Mouse (Mus musculus) CH12.LX (cell line): Measurements from ENCODE around the gene Snx4. TPM values are rescaled to one million over a fixed set of nuclear protein-coding genes. Genes with fewer than 3 reads are reported as not detected.

ENCODE experiments used
- DNase-seq: peaks from one replicate; pipeline ENCODE4 v3.0.0-alpha.2; 2013; ENCODE audit errors: extremely low read depth
- H3K27ac ChIP-seq: 2 replicates; pipeline ENCODE4 v1.5.1; 2012; ENCODE audit warnings: low read depth, mild to moderate bottlenecking, control low read depth, moderate library complexity; ENCODE audit not compliant: insufficient read depth
- H3K27me3 ChIP-seq: replicated peaks from 2 replicates; pipeline ENCODE3; 2012; ENCODE audit warnings: inconsistent platforms
- H3K36me3 ChIP-seq, 2 experiments: replicated peaks in 1 of 2; 2 replicates each; pipeline versions ENCODE3 to v1.6.1; 2012; ENCODE audit warnings: inconsistent platforms in 1 of 2, low read length in 1 of 2, mild to moderate bottlenecking in 1 of 2, mixed read lengths in 1 of 2, moderate library complexity in 1 of 2; ENCODE audit not compliant: control insufficient read depth in 1 of 2, insufficient read depth in 1 of 2
- H3K4me1 ChIP-seq, 2 experiments: 2 replicates each; pipeline ENCODE4 v1.6.1; 2012; ENCODE audit warnings: inconsistent platforms in 1 of 2, moderate library complexity in 1 of 2; ENCODE audit not compliant: insufficient read depth in 2 of 2, control insufficient read depth in 1 of 2
- H3K4me2 ChIP-seq: 2 replicates; pipeline ENCODE4 v1.6.1; 2012; ENCODE audit warnings: low read depth, mild to moderate bottlenecking, control low read depth; ENCODE audit not compliant: poor library complexity, insufficient read depth, severe bottlenecking
- H3K4me3 ChIP-seq, 3 experiments: fragments of 150-350 bp in 1 of 3; sonication (generic) in 1 of 3; replicated peaks in 1 of 3; 2 replicates each; pipeline versions ENCODE3 to v1.5.1; 2011 to 2012; ENCODE audit warnings: low read depth in 2 of 3, low read length in 2 of 3, mild to moderate bottlenecking in 2 of 3, moderate library complexity in 2 of 3, control low read depth in 1 of 3, improper control_type of control experiment in 1 of 3, inconsistent platforms in 1 of 3, mixed read lengths in 1 of 3; ENCODE audit not compliant: poor library complexity in 1 of 3
- H3K79me2 ChIP-seq: replicated peaks from 2 replicates; pipeline ENCODE4 v1.6.1; 2012; ENCODE audit warnings: mild to moderate bottlenecking, moderate library complexity; ENCODE audit not compliant: control insufficient read depth, poor library complexity, insufficient read depth, severe bottlenecking; ENCODE audit errors: extremely low read depth
- H3K9ac ChIP-seq: 2 replicates; pipeline ENCODE4 v1.6.1; 2012; ENCODE audit warnings: low read depth, mild to moderate bottlenecking, control low read depth, moderate library complexity; ENCODE audit not compliant: insufficient read depth
- H3K9me3 ChIP-seq: replicated peaks from 2 replicates; pipeline ENCODE3; 2012; ENCODE audit warnings: low read length, inconsistent platforms, mixed read lengths
- BHLHE40 ChIP-seq: IDR thresholded peaks from 2 replicates; pipeline ENCODE4 v1.6.1; 2011; ENCODE audit warnings: mild to moderate bottlenecking, low read depth, low read length, improper control_type of control experiment
- CTCF ChIP-seq, 2 experiments: IDR thresholded peaks in 1 of 2; conservative IDR thresholded peaks in 1 of 2; 2 replicates each; pipeline ENCODE4 v1.5.1; 2011 to 2012; ENCODE audit warnings: low read depth in 2 of 2, low read length in 2 of 2, improper control_type of control experiment in 1 of 2, inconsistent platforms in 1 of 2, mild to moderate bottlenecking in 1 of 2, moderate library complexity in 1 of 2
- E2F4 ChIP-seq: IDR thresholded peaks from 2 replicates; pipeline ENCODE4 v1.6.1; 2011; ENCODE audit warnings: low read depth, low read length, improper control_type of control experiment; ENCODE audit not compliant: insufficient replicate concordance
- ELF1 ChIP-seq: IDR thresholded peaks from 2 replicates; pipeline ENCODE4 v1.6.1; 2014; ENCODE audit warnings: low read depth, mild to moderate bottlenecking, inconsistent platforms, low read length, improper control_type of control experiment
- EP300 ChIP-seq: IDR thresholded peaks from 2 replicates; pipeline ENCODE4 v1.6.1; 2011; ENCODE audit warnings: low read length, improper control_type of control experiment
- HCFC1 ChIP-seq: IDR thresholded peaks from 2 replicates; pipeline ENCODE4 v1.6.1; 2012; ENCODE audit warnings: low read depth, mild to moderate bottlenecking, inconsistent platforms, low read length, improper control_type of control experiment
- IRF4 ChIP-seq: IDR thresholded peaks from 2 replicates; pipeline ENCODE4 v1.6.1; 2014; ENCODE audit warnings: low read depth, mild to moderate bottlenecking, inconsistent platforms, low read length, improper control_type of control experiment
- JUN ChIP-seq: IDR thresholded peaks from 2 replicates; pipeline ENCODE4 v1.6.1; 2011; ENCODE audit warnings: low read depth, mild to moderate bottlenecking, low read length, improper control_type of control experiment, moderate library complexity; ENCODE audit not compliant: insufficient read depth
- JUND ChIP-seq: conservative IDR thresholded peaks from 2 replicates; pipeline ENCODE4 v1.6.1; 2011; ENCODE audit warnings: low read depth, low read length, improper control_type of control experiment
- MAFK ChIP-seq: IDR thresholded peaks from 2 replicates; pipeline ENCODE4 v1.6.1; 2011; ENCODE audit warnings: low read length, improper control_type of control experiment; ENCODE audit not compliant: insufficient replicate concordance
- MAX ChIP-seq: IDR thresholded peaks from 2 replicates; pipeline ENCODE4 v1.6.1; 2011; ENCODE audit warnings: low read length, improper control_type of control experiment
- MAZ ChIP-seq: IDR thresholded peaks from 2 replicates; pipeline ENCODE4 v1.6.1; 2012; ENCODE audit warnings: low read depth, mild to moderate bottlenecking, inconsistent platforms, low read length, improper control_type of control experiment, moderate library complexity
- MEF2A ChIP-seq: IDR thresholded peaks from 2 replicates; pipeline ENCODE4 v1.6.1; 2014; ENCODE audit warnings: low read depth, mild to moderate bottlenecking, inconsistent platforms, low read length, improper control_type of control experiment, borderline replicate concordance
- MXI1 ChIP-seq: IDR thresholded peaks from 2 replicates; pipeline ENCODE4 v1.6.1; 2011; ENCODE audit warnings: mild to moderate bottlenecking, low read depth, low read length, improper control_type of control experiment
- MYC ChIP-seq: IDR thresholded peaks from 2 replicates; pipeline ENCODE4 v1.6.1; 2011; ENCODE audit warnings: low read depth, mild to moderate bottlenecking, improper control_type of control experiment, low read length
- NELFE ChIP-seq: IDR thresholded peaks from 2 replicates; pipeline ENCODE4 v1.6.1; 2011; ENCODE audit warnings: low read depth, low read length, improper control_type of control experiment
- NRF1 ChIP-seq: IDR thresholded peaks from 2 replicates; pipeline ENCODE4 v1.6.1; 2014; ENCODE audit warnings: low read depth, mild to moderate bottlenecking, inconsistent platforms, low read length, improper control_type of control experiment, moderate library complexity
- PAX5 ChIP-seq: IDR thresholded peaks from 2 replicates; pipeline ENCODE4 v1.6.1; 2012; ENCODE audit warnings: low read length, inconsistent platforms, mixed read lengths
- POLR2AphosphoS2 ChIP-seq: IDR thresholded peaks from 2 replicates; pipeline ENCODE4 v1.6.1; 2011; ENCODE audit warnings: low read depth, low read length, improper control_type of control experiment
- RAD21 ChIP-seq: IDR thresholded peaks from 2 replicates; pipeline ENCODE4 v1.6.1; 2011; ENCODE audit warnings: low read depth, mild to moderate bottlenecking, low read length, improper control_type of control experiment, moderate library complexity
- RCOR1 ChIP-seq: conservative IDR thresholded peaks from 2 replicates; pipeline ENCODE4 v1.6.1; 2012; ENCODE audit warnings: low read depth, mild to moderate bottlenecking, inconsistent platforms, low read length, improper control_type of control experiment
- SIN3A ChIP-seq: IDR thresholded peaks from 2 replicates; pipeline ENCODE4 v1.6.1; 2012; ENCODE audit warnings: low read length, improper control_type of control experiment, inconsistent platforms
- SMC3 ChIP-seq: IDR thresholded peaks from 2 replicates; pipeline ENCODE4 v1.6.1; 2011; ENCODE audit warnings: low read depth, low read length, improper control_type of control experiment
- TBP ChIP-seq: conservative IDR thresholded peaks from 2 replicates; pipeline ENCODE4 v1.6.1; 2011; ENCODE audit warnings: low read depth, low read length, improper control_type of control experiment
- TCF12 ChIP-seq: IDR thresholded peaks from 2 replicates; pipeline ENCODE4 v1.6.1; 2014; ENCODE audit warnings: low read depth, mild to moderate bottlenecking, inconsistent platforms, low read length, improper control_type of control experiment
- UBTF ChIP-seq: IDR thresholded peaks from 2 replicates; pipeline ENCODE4 v1.6.1; 2012; ENCODE audit warnings: low read depth, mild to moderate bottlenecking, inconsistent platforms, low read length, improper control_type of control experiment, moderate library complexity
- USF2 ChIP-seq: conservative IDR thresholded peaks from 2 replicates; pipeline ENCODE4 v1.6.1; 2011; ENCODE audit warnings: low read depth, low read length, improper control_type of control experiment
- ZC3H11A ChIP-seq: IDR thresholded peaks from 2 replicates; pipeline ENCODE4 v1.6.1; 2012; ENCODE audit warnings: low read depth, mild to moderate bottlenecking, inconsistent platforms, low read length, improper control_type of control experiment
- ZKSCAN1 ChIP-seq: IDR thresholded peaks from 2 replicates; pipeline ENCODE4 v1.6.1; 2012; ENCODE audit warnings: low read depth, inconsistent platforms, low read length, improper control_type of control experiment, borderline replicate concordance
- ZMIZ1 ChIP-seq: IDR thresholded peaks from 2 replicates; pipeline ENCODE4 v1.6.1; 2012; ENCODE audit warnings: low read depth, mild to moderate bottlenecking, inconsistent platforms, low read length, improper control_type of control experiment
- ZNF384 ChIP-seq: IDR thresholded peaks from 2 replicates; pipeline ENCODE4 v1.6.1; 2012; ENCODE audit warnings: low read depth, low read length, improper control_type of control experiment, inconsistent platforms
- dilution Hi-C: fragments of 300-500 bp; cut with MboI; formaldehyde crosslinking; loops from 2 replicates; pipeline ENCODE4 v1.14.3; 2020; ENCODE audit warnings: low sequenced_read_pairs; ENCODE audit not compliant: extremely low pct_unique_long_range_greater_than_20kb, extremely low pct_ligation_motif_present
- in situ Hi-C: fragments of 300-500 bp; cut with MboI; formaldehyde crosslinking; loops from 3 replicates; pipeline ENCODE4 v1.14.3; 2019; ENCODE audit warnings: low sequenced_read_pairs, low pct_ligation_motif_present, low pct_unique_long_range_greater_than_20kb, mixed read lengths
- polyA plus RNA-seq: library from polyadenylated mRNA; unstranded; fragments of >175 nt; gene quantifications from 2 replicates; pipeline ENCODE4 v1.2.1, GENCODE M21; 2012; ENCODE audit warnings: low read depth; ENCODE audit not compliant: insufficient read length
- total RNA-seq, 2 experiments: library from RNA; depleted of rRNA; stranded (reverse); fragments of 300-350 nt in 1 of 2; fragments of >200 nt in 1 of 2; gene quantifications; 2 replicates each; pipeline ENCODE4 v1.2.3; 2012 to 2014

Snx4 gene
- total and polyA plus RNA-seq, 3 experiments: 77.9 to 168 (median 105) TPM

DNA sequence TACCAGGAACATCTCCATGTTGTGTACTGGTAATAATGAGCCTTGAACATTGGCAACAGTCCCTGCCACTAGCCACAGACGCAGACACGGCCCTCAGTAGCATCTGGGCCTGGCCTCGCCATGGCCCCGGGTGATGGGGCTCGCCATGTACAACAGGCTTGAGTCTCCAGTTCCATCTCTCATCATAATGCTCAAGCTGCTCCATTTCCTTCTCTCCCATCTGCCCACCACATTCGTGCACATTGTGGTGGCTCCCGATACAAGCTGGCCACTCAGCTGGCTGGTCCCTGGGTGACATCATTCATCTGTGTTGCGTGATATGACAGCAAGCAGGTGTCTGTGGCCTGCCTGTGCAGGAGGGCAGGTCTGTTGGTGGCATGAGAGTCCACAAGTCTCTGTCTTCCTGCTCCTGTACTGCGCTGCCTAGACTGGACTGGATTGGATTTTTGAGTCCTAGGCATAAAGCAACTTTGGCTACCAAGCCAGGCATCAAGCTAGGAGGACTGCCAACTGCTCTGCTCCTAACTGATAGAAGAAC is 6.2 kb upstream of the Snx4 start:
- Histone ChIP-seq H3K36me3 (peaks cover 41 to 70% of the 10 kb centered on the region in 2 experiments), H3K4me3 (no peak overlapping the region), H3K27ac (no peak overlapping the region; the same call in 1 of the 2 replicates), H3K9me3 (peaks cover 3% of the 10 kb centered on the region), H3K9ac (no peak overlapping the region), H3K79me2 (peaks cover 12% of the 10 kb centered on the region), H3K4me2 (no peak overlapping the region), H3K4me1 (peaks cover 24 to 57% of the 10 kb centered on the region in 2 experiments), H3K27me3 (no peaks in the 10 kb centered on the region)
- dilution Hi-C loops (no loop called here), in situ Hi-C loops (no loop called here)
- no peak for DNase-seq
- no peak for TF ChIP-seq JUN
- no peak for TF ChIP-seq SIN3A
- no peak for TF ChIP-seq EP300
- TF ChIP-seq TCF12: 0 out of 2 replicates have a peak, but pooled peaks have one; percentile 44
- no peak for TF ChIP-seq ZNF384

GRCm38 (mm10) chr16:33246526-33246925 is 4.7 kb upstream of the Snx4 start:
- Histone ChIP-seq H3K27ac (peak overlapping the region; percentile 95), H3K9ac (peak overlapping the region; percentile 65), H3K4me2 (no peak overlapping the region), H3K36me3 (peaks cover 30 to 56% of the 10 kb centered on the region in 2 experiments), H3K4me3 (no peak overlapping the region), H3K27me3 (no peaks in the 10 kb centered on the region), H3K4me1 (peaks cover 24 to 57% of the 10 kb centered on the region in 2 experiments), H3K79me2 (peaks cover 21% of the 10 kb centered on the region), H3K9me3 (peaks cover 3% of the 10 kb centered on the region)
- dilution Hi-C loops (no loop called here), in situ Hi-C loops (no loop called here)
- peak; percentile 53 for DNase-seq
- no peak; the same call in 1 of the 2 replicates for TF ChIP-seq MEF2A
- TF ChIP-seq RAD21: no peak
- TF ChIP-seq RCOR1: no peak; the same call in 1 of the 2 replicates
- TF ChIP-seq SMC3: no peak
- TF ChIP-seq ELF1: peak; percentile 39; the same call in 1 of the 2 replicates
- no peak for TF ChIP-seq NRF1
- no peak for TF ChIP-seq USF2
- 0 out of 2 replicates have a peak, but pooled peaks have one; percentile 16 for TF ChIP-seq UBTF
- no peak; the same call in 1 of the 2 replicates for TF ChIP-seq TCF12
- no peak for TF ChIP-seq PAX5
- 0 out of 2 replicates have a peak, but pooled peaks have one; percentile 35 for TF ChIP-seq MAFK
- TF ChIP-seq MXI1: no peak
- TF ChIP-seq HCFC1: no peak
- TF ChIP-seq POLR2AphosphoS2: no peak
- peak; percentile 84 for TF ChIP-seq MAZ
- peak; percentile 77 for TF ChIP-seq SIN3A
- 0 out of 2 replicates have a peak, but pooled peaks have one; percentile 12 for TF ChIP-seq EP300
- TF ChIP-seq IRF4: peak; percentile 52; the same call in 1 of the 2 replicates
- TF ChIP-seq ZMIZ1: no peak; the same call in 1 of the 2 replicates
- TF ChIP-seq ZC3H11A: no peak
- TF ChIP-seq TBP: peak; percentile 74; the same call in 1 of the 2 replicates
- no peak for TF ChIP-seq CTCF (conservative IDR thresholded peaks at IDR 0.05 in 1 of 2, IDR thresholded peaks at IDR 0.05 in 1 of 2; ENCODE audit: low read depth in 2 of 2, low read length in 2 of 2)
- TF ChIP-seq MAX: peak; percentile 8; the same call in 1 of the 2 replicates
- TF ChIP-seq MYC: peak; percentile 17; the same call in 1 of the 2 replicates
- TF ChIP-seq NELFE: no peak
- TF ChIP-seq BHLHE40: peak; percentile 73
- TF ChIP-seq JUND: no peak; the same call in 1 of the 2 replicates
- TF ChIP-seq ZKSCAN1: no peak
- no peak for TF ChIP-seq ZNF384
- no peak for TF ChIP-seq E2F4
